Mouse (Mus musculus): Measurements from ENCODE around the gene Svip. TPM values are rescaled to one million over a fixed set of nuclear protein-coding genes. Genes with fewer than 3 reads are reported as not detected.

Svip gene
- total and polyA plus RNA-seq, 3 experiments, result 2.9 to 5.6 TPM; not detected in 1

GRCm38 (mm10) chr7:52022039-52022438 is 16.2 kb upstream of the Svip start (continued):
- no peak for TF ChIP-seq MAX (IDR thresholded peaks at IDR 0.05; ENCODE audit: low read length)
- peak; percentile 76 for TF ChIP-seq GATA1 (IDR thresholded peaks at IDR 0.05; ENCODE audit: low read depth, low read length)
- no peak for TF ChIP-seq TAL1 (IDR thresholded peaks at IDR 0.05; ENCODE audit: low read length)
- peak; percentile 89 for TF ChIP-seq TCF12 (IDR thresholded peaks at IDR 0.05; ENCODE audit: low read depth, low read length)
- no peak for TF ChIP-seq TBP (IDR thresholded peaks at IDR 0.05; ENCODE audit: low read depth, low read length)
- TF ChIP-seq ETS1 (IDR thresholded peaks at IDR 0.05; ENCODE audit: low read depth, low read length), result peak; percentile 91
- TF ChIP-seq EP300 (IDR thresholded peaks at IDR 0.05; ENCODE audit: low read depth in 1 of 2, low read length in 2 of 2), result peak; percentile 72 to 85
- no peak for TF ChIP-seq CHD1 (IDR thresholded peaks at IDR 0.05; ENCODE audit: low read depth, low read length)
- TF ChIP-seq SMC3 (IDR thresholded peaks at IDR 0.05; ENCODE audit: low read depth, low read length), result no peak
- TF ChIP-seq CTCF (IDR thresholded peaks at IDR 0.05 in 2 of 3, conservative IDR thresholded peaks at IDR 0.05 in 1 of 3; ENCODE audit: control insufficient read depth in 1 of 3, insufficient read depth in 1 of 3, low read depth in 2 of 3, low read length in 3 of 3, poor library complexity in 1 of 3, severe bottlenecking in 1 of 3), result no peak
- no peak for TF ChIP-seq ZKSCAN1 (IDR thresholded peaks at IDR 0.05; ENCODE audit: low read depth, low read length)
- no peak for TF ChIP-seq NELFE (IDR thresholded peaks at IDR 0.05; ENCODE audit: low read depth, low read length)
- TF ChIP-seq USF1 (IDR thresholded peaks at IDR 0.05; ENCODE audit: low read depth, low read length), result no peak
- TF ChIP-seq MEF2A (IDR thresholded peaks at IDR 0.05; ENCODE audit: extremely low read depth, insufficient replicate concordance, low read depth, low read length, poor library complexity, severe bottlenecking), result peak; percentile 36; the same call in 1 of the 2 replicates
- TF ChIP-seq CHD2 (IDR thresholded peaks at IDR 0.05; ENCODE audit: low read length), result no peak
- no peak for TF ChIP-seq HCFC1 (IDR thresholded peaks at IDR 0.05; ENCODE audit: low read depth, low read length)
- TF ChIP-seq MAZ (IDR thresholded peaks at IDR 0.05; ENCODE audit: low read depth, low read length), result no peak
- TF ChIP-seq BHLHE40 (IDR thresholded peaks at IDR 0.05; ENCODE audit: borderline replicate concordance, low read depth, low read length), result no peak

DNA sequence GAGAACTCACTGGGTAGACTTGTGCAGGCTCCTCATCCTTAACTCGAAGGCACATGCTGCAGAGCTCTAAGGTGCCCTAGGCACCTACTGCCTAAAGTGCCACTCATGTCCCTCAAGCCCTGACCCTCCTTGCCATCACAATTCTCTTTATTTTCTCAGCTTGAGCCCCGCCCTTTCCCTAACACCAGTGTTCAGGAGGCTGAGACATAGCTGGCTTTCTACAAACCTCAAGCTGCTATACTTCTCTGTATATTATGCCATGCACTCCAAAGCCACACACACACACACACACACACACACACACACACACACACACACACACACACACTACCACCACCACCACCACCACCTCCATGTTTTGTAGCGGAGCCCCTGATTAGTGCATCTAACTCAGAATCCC is 9.8 kb upstream of the Svip start, which contains the start of gene 1700015G11Rik:
Gene 1700015G11Rik, minus strand, starts transcription at position 101 of the 400 bp plus-strand sequence.
- H3K79me2 ChIP-seq (ENCODE audit: control insufficient read depth, insufficient read depth, low read length, poor library complexity), result no peaks in the 10 kb centered on the region
- TF ChIP-seq ZNF384 (IDR thresholded peaks at IDR 0.05; ENCODE audit: low read depth, low read length) (no peak), ETS1 (IDR thresholded peaks at IDR 0.05; ENCODE audit: low read depth, low read length) (no peak), MAFK (IDR thresholded peaks at IDR 0.05; ENCODE audit: borderline replicate concordance, low read depth, low read length) (no peak), USF1 (IDR thresholded peaks at IDR 0.05; ENCODE audit: low read depth, low read length) (no peak), NRF1 (IDR thresholded peaks at IDR 0.05; ENCODE audit: insufficient read depth, low read depth, low read length, poor library complexity, severe bottlenecking) (no peak), GABPA (IDR thresholded peaks at IDR 0.05; ENCODE audit: low read depth, low read length) (no peak), MXI1 (IDR thresholded peaks at IDR 0.05; ENCODE audit: low read depth, low read length) (no peak), TBP (IDR thresholded peaks at IDR 0.05; ENCODE audit: low read depth, low read length) (no peak), CTCF (IDR thresholded peaks at IDR 0.05 in 2 of 3, conservative IDR thresholded peaks at IDR 0.05 in 1 of 3; ENCODE audit: control insufficient read depth in 1 of 3, insufficient read depth in 1 of 3, low read depth in 2 of 3, low read length in 3 of 3, poor library complexity in 1 of 3, severe bottlenecking in 1 of 3) (no peak), MYC (IDR thresholded peaks at IDR 0.05; ENCODE audit: low read depth, low read length) (no peak), ZKSCAN1 (IDR thresholded peaks at IDR 0.05; ENCODE audit: low read depth, low read length) (no peak), USF2 (IDR thresholded peaks at IDR 0.05; ENCODE audit: borderline replicate concordance in 1 of 2, insufficient read depth in 1 of 2, low read depth in 1 of 2, low read length in 2 of 2) (no peak), MYB (IDR thresholded peaks at IDR 0.05; ENCODE audit: low read depth, low read length) (no peak), MAX (IDR thresholded peaks at IDR 0.05; ENCODE audit: low read length) (no peak), BHLHE40 (IDR thresholded peaks at IDR 0.05; ENCODE audit: borderline replicate concordance, low read depth, low read length) (no peak), MAZ (IDR thresholded peaks at IDR 0.05; ENCODE audit: low read depth, low read length) (no peak), HCFC1 (IDR thresholded peaks at IDR 0.05; ENCODE audit: low read depth, low read length) (no peak), RAD21 (IDR thresholded peaks at IDR 0.05; ENCODE audit: low read depth, low read length) (no peak), SIN3A (IDR thresholded peaks at IDR 0.05; ENCODE audit: low read length) (no peak)
- H3K27ac ChIP-seq (ENCODE audit: control insufficient read depth, low read depth, low read length), result no peak within 1 kb of the TSS
- peaks cover 0 to 9% of the 10 kb centered on the region in 2 experiments; a peak in 2 of 4 replicates for H3K36me3 ChIP-seq (ENCODE audit: control insufficient read depth in 1 of 2, insufficient read depth in 2 of 2, low read length in 2 of 2)
- no peak within 1 kb of the TSS for H3K4me3 ChIP-seq (ENCODE audit: control insufficient read depth in 1 of 2, insufficient read depth in 1 of 2, low read depth in 2 of 2, low read length in 2 of 2)
- H3K27me3 ChIP-seq (ENCODE audit: control insufficient read depth in 1 of 2, insufficient read depth in 2 of 2, low read length in 2 of 2), result no peaks in the 10 kb centered on the region
- DNase-seq (ENCODE audit: low read depth, low spot score), result no peak
- H3K9me3 ChIP-seq (replicated peaks; ENCODE audit: insufficient read depth, low read length), result no peaks in the 10 kb centered on the region
- no peak within 1 kb of the TSS for H3K9ac ChIP-seq (ENCODE audit: control insufficient read depth, low read depth, low read length, poor library complexity, severe bottlenecking)
- peaks cover 0 to 3% of the 10 kb centered on the region in 2 experiments; a peak in 3 of 4 replicates for H3K4me1 ChIP-seq (ENCODE audit: control insufficient read depth in 1 of 2, insufficient read depth in 2 of 2, low read length in 2 of 2)

Data from MEL (cell line).